Mouse (Mus musculus) embryonic stem cell, embryonic (primary cell): Measurements from ENCODE around the gene Slc47a1.

Experiments used
- CTCF ChIA-PET, 4 experiments: fragments of 300-600 bp in 2 of 4; fragments of 350-600 bp in 2 of 4; sonication (Branson Sonifier 250); formaldehyde crosslinking; loops; one replicate each; lab custom pipeline; 2022; ENCODE audit warnings: inconsistent platforms in 2 of 4; lab: Charles Lee
- POLR2A ChIA-PET, 4 experiments: fragments of 300-600 bp in 2 of 4; fragments of 350-600 bp in 2 of 4; sonication (Branson Sonifier 250); formaldehyde crosslinking; loops; one replicate each; lab custom pipeline; 2022; ENCODE audit warnings: antibody characterized with exemption in 4 of 4, inconsistent platforms in 1 of 4; lab: Charles Lee

Slc47a1 gene

GRCm38 (mm10) chr11:61400681-61401346, 22.7 kb upstream of the Slc47a1 start:
- POLR2A ChIA-PET: interaction anchor here in 1 of 4 experiments (0.7 kb wide), 2 partner anchors 1206 to 1498 kb away, joined by 5 read pairs; no protein-coding TSS in a partner anchor
- CTCF ChIA-PET: interaction anchor here in 2 of 4 experiments (0.8 to 1.4 kb wide), 3 partner anchors 16 to 255 kb away, joined by 3 to 6 read pairs (median 3); no protein-coding TSS in a partner anchor

- ChIA-PET POLR2A (interaction anchor here in 1 of 4 experiments (0.7 kb wide), 1 partner anchor 39 kb away, joined by 4 read pairs; no protein-coding TSS in a partner anchor), CTCF (interaction anchor here in 1 of 4 experiments (0.7 kb wide), 1 partner anchor 21 kb away, joined by 3 read pairs; no protein-coding TSS in a partner anchor)
These were observed 19.4 kb upstream of the Slc47a1 start for GRCm38 (mm10) chr11:61397423-61398043.

GRCm38 (mm10) chr11:61388936-61389335, 10.8 kb upstream of the Slc47a1 start:
- ChIA-PET CTCF (interaction anchor here (0.6 to 2.4 kb wide), 15 partner anchors 18 to 1093 kb away, joined by 3 to 12 read pairs (median 4); partner anchors contain the start of gene Slc47a2 (in 2 of the 4)), POLR2A (interaction anchor here in 2 of 4 experiments (0.9 to 1.5 kb wide), 2 partner anchors 18 to 193 kb away, joined by 4 read pairs; no protein-coding TSS in a partner anchor)

- POLR2A ChIA-PET: interaction anchor here in 3 of 4 experiments (0.7 to 1.6 kb wide), 6 partner anchors 8 to 192 kb away, joined by 3 to 4 read pairs (median 4); no protein-coding TSS in a partner anchor
- CTCF ChIA-PET: interaction anchor here (0.5 to 2.4 kb wide), 43 partner anchors 15 to 367 kb away, joined by 3 to 17 read pairs (median 4); partner anchors contain the start of genes Slc47a2 (in 3 of the 4), Rnf112 (in 1 of the 4) and Usp22 (in 1 of the 4)
These were observed 9.9 kb upstream of the Slc47a1 start for GRCm38 (mm10) chr11:61388012-61388411.

GRCm38 (mm10) chr11:61387233-61387632, 9.1 kb upstream of the Slc47a1 start:
- ChIA-PET CTCF (interaction anchor here in 3 of 4 experiments (0.6 to 2.4 kb wide), 12 partner anchors 20 to 277 kb away, joined by 3 to 12 read pairs (median 4); partner anchors contain the start of genes Rnf112 (in 1 of the 3), Slc47a2 (in 1 of the 3) and Usp22 (in 1 of the 3)), POLR2A (interaction anchor here in 1 of 4 experiments (0.5 to 1.6 kb wide), 4 partner anchors 9 to 232 kb away, joined by 3 to 4 read pairs (median 3); partner anchors contain the start of gene Slc47a1)

GRCm38 (mm10) chr11:61385725-61386124, 7.6 kb upstream of the Slc47a1 start:
- ChIA-PET POLR2A (interaction anchor here in 1 of 4 experiments (0.7 kb wide), 1 partner anchor 12 kb away, joined by 3 read pairs; no protein-coding TSS in a partner anchor), CTCF (interaction anchor here in 1 of 4 experiments (0.5 kb wide), 1 partner anchor 231 kb away, joined by 3 read pairs; no protein-coding TSS in a partner anchor)

- POLR2A ChIA-PET: interaction anchor here in 1 of 4 experiments (1.4 kb wide), 1 partner anchor 73 kb away, joined by 3 read pairs; no protein-coding TSS in a partner anchor
- CTCF ChIA-PET: interaction anchor here in 1 of 4 experiments (0.6 kb wide), 1 partner anchor 455 kb away, joined by 3 read pairs; no protein-coding TSS in a partner anchor
These were observed 3.1 kb upstream of the Slc47a1 start for GRCm38 (mm10) chr11:61381272-61381671.

GRCm38 (mm10) chr11:61378651-61379050, 506 bp upstream of the Slc47a1 start:
- POLR2A ChIA-PET: interaction anchor here in 1 of 4 experiments (0.6 to 3.0 kb wide), 2 partner anchors 15 to 184 kb away, joined by 3 to 11 read pairs; no protein-coding TSS in a partner anchor

GRCm38 (mm10) chr11:61368668-61369067, 9.5 kb downstream of the Slc47a1 start:
- ChIA-PET CTCF (interaction anchor here in 1 of 4 experiments (0.9 kb wide), 1 partner anchor 305 kb away, joined by 3 read pairs; no protein-coding TSS in a partner anchor), POLR2A (no interaction called here)

More at GRCm38 (mm10) chr11:61378651-61379050, 506 bp upstream of the Slc47a1 start:
- CTCF ChIA-PET: interaction anchor here in 2 of 4 experiments (0.6 kb wide), 2 partner anchors 49 to 241 kb away, joined by 3 to 6 read pairs; no protein-coding TSS in a partner anchor

- POLR2A ChIA-PET: interaction anchor here in 1 of 4 experiments (2.0 kb wide), 1 partner anchor 11 kb away, joined by 4 read pairs; no protein-coding TSS in a partner anchor
- CTCF ChIA-PET: interaction anchor here in 1 of 4 experiments (0.5 kb wide), 1 partner anchor 21 kb away, joined by 3 read pairs; no protein-coding TSS in a partner anchor
These were observed 11.4 kb downstream of the Slc47a1 start for GRCm38 (mm10) chr11:61366517-61367273.

GRCm38 (mm10) chr11:61365938-61366337, 12.2 kb downstream of the Slc47a1 start:
- ChIA-PET CTCF (interaction anchor here in 1 of 4 experiments (0.6 kb wide), 1 partner anchor 23 kb away, joined by 3 read pairs; the partner anchor contains the start of gene Slc47a2), POLR2A (interaction anchor here in 1 of 4 experiments (2.0 kb wide), 1 partner anchor 10 kb away, joined by 4 read pairs; no protein-coding TSS in a partner anchor)

GRCm38 (mm10) chr11:61364096-61364495, 14.0 kb downstream of the Slc47a1 start:
- CTCF ChIA-PET: interaction anchor here in 3 of 4 experiments (0.6 to 1.2 kb wide), 4 partner anchors 54 to 260 kb away, joined by 3 to 7 read pairs (median 4); no protein-coding TSS in a partner anchor

GRCm38 (mm10) chr11:61361515-61362190, 16.5 kb downstream of the Slc47a1 start:
- ChIA-PET POLR2A (interaction anchor here in 2 of 4 experiments (0.7 to 3.0 kb wide), 5 partner anchors 9 to 62 kb away, joined by 3 to 11 read pairs (median 3); partner anchors contain the start of genes Slc47a1 (in 1 of the 2) and Slc47a2 (in 1 of the 2)), CTCF (interaction anchor here in 2 of 4 experiments (0.6 to 0.8 kb wide), 3 partner anchors 56 to 1280 kb away, joined by 4 to 7 read pairs (median 5); no protein-coding TSS in a partner anchor)

More at GRCm38 (mm10) chr11:61364096-61364495, 14.0 kb downstream of the Slc47a1 start:
- POLR2A ChIA-PET: interaction anchor here in 2 of 4 experiments (0.8 to 3.0 kb wide), 7 partner anchors 13 to 321 kb away, joined by 3 to 11 read pairs (median 3); partner anchors contain the start of genes B9d1 (in 1 of the 2), Slc47a1 (in 1 of the 2) and Usp22 (in 1 of the 2)

- POLR2A ChIA-PET: interaction anchor here in 2 of 4 experiments (1.1 to 1.5 kb wide), 3 partner anchors 14 to 51 kb away, joined by 3 to 5 read pairs (median 5); partner anchors contain the start of gene Slc47a2 (in 1 of the 2)
- CTCF ChIA-PET: interaction anchor here in 2 of 4 experiments (1.0 to 1.5 kb wide), 3 partner anchors 14 to 144 kb away, joined by 3 to 4 read pairs (median 3); partner anchors contain the start of gene Slc47a2 (in 1 of the 2)
These were observed 21.5 kb downstream of the Slc47a1 start for GRCm38 (mm10) chr11:61356600-61356999.

- CTCF ChIA-PET: interaction anchor here in 1 of 4 experiments (1.3 to 1.5 kb wide), 2 partner anchors 13 to 144 kb away, joined by 3 to 4 read pairs; partner anchors contain the start of gene Slc47a2
These were observed 22.0 kb downstream of the Slc47a1 start for GRCm38 (mm10) chr11:61356111-61356510.

More at GRCm38 (mm10) chr11:61356111-61356510, 22.0 kb downstream of the Slc47a1 start:
- POLR2A ChIA-PET: interaction anchor here in 2 of 4 experiments (0.7 to 1.3 kb wide), 5 partner anchors 10 to 154 kb away, joined by 3 to 5 read pairs (median 4); partner anchors contain the start of gene Slc47a2 (in 1 of the 2)
